Mouse (Mus musculus) ES-E14 (cell line): ENCODE results near the gene Ccdc148. TPM values are rescaled to one million over a fixed set of nuclear protein-coding genes. Genes with fewer than 3 reads are reported as not detected.

Experiments
- DNase-seq: peaks from one replicate; pipeline ENCODE4 v3.0.0-alpha.2; 2013; ENCODE audit warnings: low read depth, low spot score
- H3K27ac ChIP-seq: 2 replicates; pipeline ENCODE4 v1.5.1; 2012; ENCODE audit warnings: low read depth, mild to moderate bottlenecking, low read length, moderate library complexity, mixed read lengths; ENCODE audit not compliant: poor library complexity, insufficient read depth, severe bottlenecking
- H3K36me3 ChIP-seq: 2 replicates; pipeline ENCODE4 v1.6.1; 2012; ENCODE audit warnings: mild to moderate bottlenecking, low read length, moderate library complexity, mixed read lengths; ENCODE audit not compliant: control insufficient read depth, poor library complexity, insufficient read depth, severe bottlenecking
- H3K4me1 ChIP-seq, 2 experiments: fragments of 150-350 bp in 1 of 2; sonication (generic) in 1 of 2; 2 replicates each; pipeline ENCODE4 v1.6.1; 2012; ENCODE audit warnings: low read length in 2 of 2, mild to moderate bottlenecking in 1 of 2, mixed read lengths in 1 of 2; ENCODE audit not compliant: control insufficient read depth in 2 of 2, insufficient read depth in 2 of 2, poor library complexity in 1 of 2
- H3K4me3 ChIP-seq, 2 experiments: fragments of 150-350 bp in 1 of 2; sonication (generic) in 1 of 2; 2 replicates each; pipeline ENCODE4 v1.5.1; 2012; ENCODE audit warnings: low read length in 2 of 2, low read depth in 1 of 2, mild to moderate bottlenecking in 1 of 2, mixed read lengths in 1 of 2; ENCODE audit not compliant: insufficient read depth in 1 of 2, poor library complexity in 1 of 2, severe bottlenecking in 1 of 2
- H3K9ac ChIP-seq: 2 replicates; pipeline ENCODE4 v1.6.1; 2012; ENCODE audit warnings: low read depth, mild to moderate bottlenecking, low read length, mixed read lengths; ENCODE audit not compliant: poor library complexity, insufficient read depth, severe bottlenecking
- H3K9me3 ChIP-seq: fragments of 150-350 bp; sonication (generic); 2 replicates; pipeline ENCODE4 v1.6.1; 2012; ENCODE audit warnings: low read depth, mild to moderate bottlenecking, low read length; ENCODE audit not compliant: control insufficient read depth, insufficient read depth
- CHD2 ChIP-seq: IDR thresholded peaks from 2 replicates; pipeline ENCODE4 v1.6.1; 2014; ENCODE audit warnings: mild to moderate bottlenecking, low read depth, low read length, inconsistent platforms
- HCFC1 ChIP-seq: IDR thresholded peaks from 2 replicates; pipeline ENCODE4 v1.6.1; 2012; ENCODE audit warnings: low read length, inconsistent platforms, borderline replicate concordance; ENCODE audit not compliant: insufficient read depth
- MAFK ChIP-seq: IDR thresholded peaks from 2 replicates; pipeline ENCODE4 v1.6.1; 2014; ENCODE audit warnings: mild to moderate bottlenecking, low read depth, low read length, inconsistent platforms; ENCODE audit not compliant: insufficient read depth
- ZC3H11A ChIP-seq: IDR thresholded peaks from 2 replicates; pipeline ENCODE4 v1.6.1; 2012; ENCODE audit warnings: low read depth, mild to moderate bottlenecking, inconsistent platforms, low read length, borderline replicate concordance
- ZNF384 ChIP-seq: IDR thresholded peaks from 2 replicates; pipeline ENCODE4 v1.6.1; 2012; ENCODE audit warnings: low read depth, low read length, inconsistent platforms
- in situ Hi-C, 2 experiments: fragments of 600-800 bp; cut with MboI; formaldehyde crosslinking; loops; one replicate each; pipeline ENCODE4 v1.15.1; 2025; ENCODE audit warnings: low sequenced_read_pairs in 2 of 2, inconsistent platforms in 1 of 2; ENCODE audit not compliant: unreplicated experiment in 2 of 2
- total RNA-seq: library from RNA; depleted of rRNA; stranded (reverse); fragments of 300-350 nt; gene quantifications from 2 replicates; pipeline ENCODE4 v1.2.3, GENCODE M21; 2012

Ccdc148 gene
- total RNA-seq, 1 experiment, result 0.27 TPM

DNA sequence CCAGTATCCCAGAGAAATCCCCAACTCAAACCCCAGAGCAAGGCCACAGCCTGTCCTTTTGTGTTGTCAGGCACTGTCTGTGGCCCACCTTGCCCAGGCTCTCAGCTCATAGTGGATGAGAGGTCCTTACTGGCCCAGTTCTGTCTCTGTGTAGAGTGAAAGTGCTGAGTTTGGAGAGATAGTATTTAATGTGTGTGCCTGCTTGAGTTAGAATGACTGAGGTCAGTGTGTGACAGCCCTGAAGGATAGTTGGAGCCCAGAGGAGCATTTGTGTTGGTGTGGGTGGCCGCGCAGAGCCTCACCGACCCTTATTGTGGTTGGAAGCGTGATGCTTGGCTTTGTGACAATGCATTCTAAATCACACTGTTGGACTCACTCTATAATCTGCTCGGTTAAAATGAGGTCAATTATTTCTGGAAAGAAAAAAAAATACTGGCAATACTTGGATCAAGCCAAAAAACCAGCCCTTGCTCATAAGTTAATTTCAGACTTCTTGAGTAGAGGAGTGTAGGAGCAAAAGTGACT lies 29.2 kb upstream of the Ccdc148 start:
- Histone ChIP-seq H3K9ac (no peak overlapping the region), H3K36me3 (peaks cover 13% of the 10 kb centered on the region; the same call in 1 of the 2 replicates), H3K4me3 (no peak overlapping the region), H3K4me1 (peaks cover 3 to 7% of the 10 kb centered on the region in 2 experiments; a peak in 3 of 4 replicates), H3K27ac (no peak overlapping the region), H3K9me3 (no peaks in the 10 kb centered on the region)
- TF ChIP-seq CHD2 (no peak), MAFK (no peak), HCFC1 (no peak), ZNF384 (no peak), ZC3H11A (no peak)
- DNase-seq, result no peak
- in situ Hi-C loops, result no loop called here

DNA sequence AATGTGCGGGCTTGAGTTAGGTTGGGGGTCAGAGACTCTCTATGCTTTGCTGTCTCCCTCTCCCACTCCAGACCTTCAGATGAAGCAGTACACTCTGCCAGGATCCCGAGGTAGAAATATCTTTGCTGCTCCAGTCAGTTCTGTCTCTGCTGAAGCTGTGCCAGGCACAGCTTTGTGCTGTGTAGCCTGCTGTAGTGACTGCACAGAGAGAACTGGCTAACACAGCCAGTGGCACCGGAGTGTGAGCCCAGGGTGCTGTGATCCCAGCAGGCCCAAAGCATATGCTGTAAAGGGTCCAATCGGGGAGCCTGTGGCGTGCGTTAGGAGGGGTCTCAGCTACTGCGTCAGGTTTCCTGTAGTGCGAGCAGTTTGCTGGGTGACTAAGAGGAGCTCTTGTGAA lies 27.8 kb upstream of the Ccdc148 start:
- in situ Hi-C loops, result no loop called here
- H3K36me3 ChIP-seq, result peaks cover 13% of the 10 kb centered on the region; the same call in 1 of the 2 replicates
- no peak for DNase-seq
- no peak overlapping the region for H3K27ac ChIP-seq
- H3K9ac ChIP-seq, result no peak overlapping the region
- H3K4me1 ChIP-seq, result peaks cover 3 to 7% of the 10 kb centered on the region in 2 experiments; a peak in 3 of 4 replicates
- TF ChIP-seq ZC3H11A, result no peak
- TF ChIP-seq HCFC1, result no peak
- TF ChIP-seq MAFK, result no peak
- TF ChIP-seq ZNF384, result no peak
- TF ChIP-seq CHD2, result no peak
- no peaks in the 10 kb centered on the region for H3K9me3 ChIP-seq
- no peak overlapping the region for H3K4me3 ChIP-seq

GRCm38 (mm10) chr2:59186966-59187365 lies 26.5 kb upstream of the Ccdc148 start:
- no peaks in the 10 kb centered on the region for H3K9me3 ChIP-seq
- H3K9ac ChIP-seq, result no peak overlapping the region
- peaks cover 13% of the 10 kb centered on the region; the same call in 1 of the 2 replicates for H3K36me3 ChIP-seq
- H3K27ac ChIP-seq, result no peak overlapping the region
- no peak for TF ChIP-seq HCFC1
- no peak for TF ChIP-seq CHD2
- H3K4me1 ChIP-seq, result peaks cover 6 to 7% of the 10 kb centered on the region in 2 experiments; a peak in 3 of 4 replicates
- H3K4me3 ChIP-seq, result no peak overlapping the region
- in situ Hi-C loops, result no loop called here
- no peak for DNase-seq

DNA sequence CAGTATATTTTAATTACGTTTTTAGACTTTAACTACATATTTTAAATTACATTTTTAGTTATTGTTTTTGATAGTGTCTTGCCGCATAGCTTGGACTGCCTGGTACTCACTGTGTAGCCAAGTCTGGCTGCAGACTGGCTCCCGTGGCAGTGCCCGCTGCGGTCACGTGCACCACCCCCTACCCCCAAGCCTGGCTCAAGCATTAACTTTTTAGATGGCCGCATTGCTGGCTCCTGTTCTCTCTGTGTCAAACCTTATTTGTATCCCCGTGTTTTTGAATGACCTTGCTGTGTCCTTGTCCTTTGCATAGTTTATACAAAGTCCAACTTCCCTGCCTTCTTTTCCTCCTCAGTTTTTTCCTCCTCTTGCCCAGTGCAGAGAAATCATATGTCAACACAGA lies 25.6 kb upstream of the Ccdc148 start:
- peaks cover 7 to 12% of the 10 kb centered on the region in 2 experiments; a peak in 3 of 4 replicates for H3K4me1 ChIP-seq
- no peak overlapping the region for H3K9ac ChIP-seq
- peaks cover 8% of the 10 kb centered on the region; the same call in 1 of the 2 replicates for H3K36me3 ChIP-seq
- H3K27ac ChIP-seq, result no peak overlapping the region
- no peak for DNase-seq
- TF ChIP-seq MAFK, result no peak
- no peak for TF ChIP-seq HCFC1
- TF ChIP-seq ZNF384, result no peak
- TF ChIP-seq ZC3H11A, result no peak
- no peak for TF ChIP-seq CHD2
- in situ Hi-C loops, result no loop called here
- H3K4me3 ChIP-seq, result no peak overlapping the region
- H3K9me3 ChIP-seq, result no peaks in the 10 kb centered on the region
